Mouse (Mus musculus) midbrain, embryonic 12.5 days (tissue): Measurements from ENCODE around the gene Tmem106c. TPM values are rescaled to one million over a fixed set of nuclear protein-coding genes. Genes with fewer than 3 reads are reported as not detected.
A peak's percentile ranks its signal among the peaks of the same experiment; 100 is the strongest.

Experiments used
- ATAC-seq: fragments of 200-750 bp; cut with Nextera tagmentation; 2 replicates; pipeline ENCODE4 v1.8.0; 2017; ENCODE audit warnings: low read depth, moderate TSS enrichment, moderate library complexity; ENCODE audit not compliant: low FRiP score
- H3K27ac ChIP-seq: fragments of 300-500 bp; sonication (generic); replicated peaks from 2 replicates; pipeline ENCODE4 v1.5.1; 2016; ENCODE audit warnings: mild to moderate bottlenecking
- H3K27me3 ChIP-seq: fragments of 300-500 bp; sonication (generic); 2 replicates; pipeline ENCODE4 v1.6.1; 2016; ENCODE audit warnings: mild to moderate bottlenecking
- H3K36me3 ChIP-seq: fragments of 300-500 bp; sonication (generic); 2 replicates; pipeline ENCODE4 v1.6.1; 2016
- H3K4me1 ChIP-seq: fragments of 300-500 bp; sonication (generic); 2 replicates; pipeline ENCODE4 v1.6.1; 2016
- H3K4me2 ChIP-seq: fragments of 300-500 bp; sonication (generic); replicated peaks from 2 replicates; pipeline ENCODE4 v1.6.1; 2016; ENCODE audit warnings: mild to moderate bottlenecking, moderate library complexity
- H3K4me3 ChIP-seq: fragments of 300-500 bp; sonication (generic); 2 replicates; pipeline ENCODE4 v1.5.1; 2016; ENCODE audit warnings: mild to moderate bottlenecking
- H3K9ac ChIP-seq: fragments of 300-500 bp; sonication (generic); replicated peaks from 2 replicates; pipeline ENCODE4 v1.6.1; 2016; ENCODE audit warnings: mild to moderate bottlenecking, moderate library complexity
- H3K9me3 ChIP-seq: fragments of 300-500 bp; sonication (generic); 2 replicates; pipeline ENCODE4 v1.6.1; 2016; ENCODE audit warnings: mild to moderate bottlenecking
- WGBS: fragments of 180-500 bp; shearing (Covaris S2); methylation state at CpG from one replicate; pipeline ENCODE4 v1.1.7; 2016; 5-methylcytosine and 5-hydroxymethylcytosine counted together
- polyA plus RNA-seq: library from polyadenylated mRNA; unstranded; fragments of >200 nt; fragmentation: Nextera tagmentation; extraction: Ambion mirVana; gene quantifications from 2 replicates; pipeline ENCODE4 v1.2.1, GENCODE M21; 2016

Tmem106c gene
- polyA plus RNA-seq, 1 experiment from 2014 or later: 58.2 TPM

- Histone ChIP-seq H3K4me2 (peak overlapping the region; percentile 83), H3K9me3 (no peaks in the 10 kb centered on the region), H3K4me1 (peaks cover 61% of the 10 kb centered on the region), H3K9ac (peak overlapping the region; percentile 80), H3K27ac (peak overlapping the region; percentile 94), H3K4me3 (peak overlapping the region; percentile 60), H3K36me3 (peaks cover 8% of the 10 kb centered on the region), H3K27me3 (peaks cover 37% of the 10 kb centered on the region)
- under 1% methylated on average over 42 of the region's 42 CpGs for WGBS
- no peak for ATAC-seq
Measured at GRCm38 (mm10) chr15:98002991-98003821, 39.2 kb downstream of the Tmem106c start.

GRCm38 (mm10) chr15:98003822-98004739 is 40.1 kb downstream of the Tmem106c start, which contains the start of gene Col2a1:
TSS of gene Col2a1 (minus strand) at chr15:98004695.
- under 1% methylated on average over 59 of the region's 59 CpGs for WGBS
- H3K9me3 ChIP-seq: no peaks in the 10 kb centered on the region
- peaks cover 41% of the 10 kb centered on the region for H3K27me3 ChIP-seq
- H3K27ac ChIP-seq: peak within 1 kb of the TSS; percentile 94
- H3K4me3 ChIP-seq: peak within 1 kb of the TSS; percentile 60
- peak within 1 kb of the TSS; percentile 80 for H3K9ac ChIP-seq
- peak within 1 kb of the TSS; percentile 83 for H3K4me2 ChIP-seq
- ATAC-seq: peak; percentile 53
- H3K4me1 ChIP-seq: peaks cover 61% of the 10 kb centered on the region
- no peaks in the 10 kb centered on the region for H3K36me3 ChIP-seq

GRCm38 (mm10) chr15:98004740-98005159 is 40.8 kb downstream of the Tmem106c start:
- Histone ChIP-seq H3K4me3 (peak overlapping the region; percentile 60), H3K27me3 (peaks cover 44% of the 10 kb centered on the region), H3K9ac (peak overlapping the region; percentile 80), H3K36me3 (no peaks in the 10 kb centered on the region), H3K27ac (peak overlapping the region; percentile 94), H3K4me1 (peaks cover 55% of the 10 kb centered on the region), H3K4me2 (peak overlapping the region; percentile 83), H3K9me3 (no peaks in the 10 kb centered on the region)
- 0% methylated on average over 15 of the region's 19 CpGs for WGBS
- no peak; the same call in 1 of the 2 replicates for ATAC-seq

GRCm38 (mm10) chr15:98005181-98005580 is 41.2 kb downstream of the Tmem106c start:
- Histone ChIP-seq H3K27ac (no peak overlapping the region), H3K4me3 (peak overlapping the region; percentile 60), H3K9ac (peak overlapping the region; percentile 80; the same call in 1 of the 2 replicates), H3K4me2 (peak overlapping the region; percentile 83), H3K4me1 (peaks cover 51% of the 10 kb centered on the region), H3K36me3 (no peaks in the 10 kb centered on the region), H3K27me3 (peaks cover 44% of the 10 kb centered on the region), H3K9me3 (no peaks in the 10 kb centered on the region)
- ATAC-seq: no peak
- WGBS: 14% methylated on average over 10 of the region's 11 CpGs

- WGBS: 65% methylated on average over 6 of the region's 6 CpGs
- Histone ChIP-seq H3K9ac (no peak overlapping the region), H3K27me3 (0 out of 2 replicates have a peak, but pooled peaks cover 6% of the 10 kb centered on the region), H3K4me1 (no peaks in the 10 kb centered on the region), H3K27ac (no peak overlapping the region), H3K9me3 (no peaks in the 10 kb centered on the region), H3K4me3 (no peak overlapping the region), H3K36me3 (no peaks in the 10 kb centered on the region), H3K4me2 (no peak overlapping the region)
- no peak for ATAC-seq
Measured at GRCm38 (mm10) chr15:98012810-98013209, 48.8 kb downstream of the Tmem106c start.

- no peak overlapping the region for H3K9ac ChIP-seq
- 89% methylated on average over 4 of the region's 4 CpGs for WGBS
- H3K27ac ChIP-seq: no peak overlapping the region
- H3K4me1 ChIP-seq: peaks cover 3% of the 10 kb centered on the region; the same call in 1 of the 2 replicates
- no peaks in the 10 kb centered on the region for H3K36me3 ChIP-seq
- ATAC-seq: no peak
- no peak overlapping the region for H3K4me2 ChIP-seq
- H3K4me3 ChIP-seq: no peak overlapping the region
- no peaks in the 10 kb centered on the region for H3K27me3 ChIP-seq
- H3K9me3 ChIP-seq: no peaks in the 10 kb centered on the region
Measured at GRCm38 (mm10) chr15:98017925-98018324, 53.9 kb downstream of the Tmem106c start.

- Histone ChIP-seq H3K27me3 (no peaks in the 10 kb centered on the region), H3K4me2 (no peak overlapping the region), H3K4me1 (peaks cover 3% of the 10 kb centered on the region; the same call in 1 of the 2 replicates), H3K9me3 (no peaks in the 10 kb centered on the region), H3K4me3 (no peak overlapping the region), H3K27ac (no peak overlapping the region), H3K9ac (no peak overlapping the region), H3K36me3 (no peaks in the 10 kb centered on the region)
- ATAC-seq: no peak
- WGBS: 69% methylated on average over 3 of the region's 3 CpGs
Measured at GRCm38 (mm10) chr15:98019047-98019446, 55.0 kb downstream of the Tmem106c start.

Other genes starting within 250 kb of the Tmem106c start
- 0.16 and 0.20 TPM in 2 replicates for gene Endou, start 232.9 kb upstream of the Tmem106c start, polyA plus RNA-seq
- 8.0 and 8.6 TPM in 2 replicates for gene Rapgef3, start 196.2 kb upstream of the Tmem106c start, polyA plus RNA-seq
- gene Slc48a1, start 185.7 kb upstream of the Tmem106c start, polyA plus RNA-seq: 37.8 and 42.0 TPM in 2 replicates
- 24.8 and 29.9 TPM in 2 replicates for gene Hdac7, start 119.7 kb upstream of the Tmem106c start, polyA plus RNA-seq
- 0.24 TPM in 1 of 2 replicates, not detected in the other for gene Vdr, start 53.6 kb upstream of the Tmem106c start, polyA plus RNA-seq
- gene Col2a1, start 40.5 kb downstream of the Tmem106c start, polyA plus RNA-seq: 137 and 194 TPM in 2 replicates
- gene Pfkm, start 128.4 kb downstream of the Tmem106c start, polyA plus RNA-seq: 52.1 and 54.8 TPM in 2 replicates
- gene Senp1, start 129.5 kb downstream of the Tmem106c start, polyA plus RNA-seq: 41.4 and 41.6 TPM in 2 replicates
- 42.5 and 45.0 TPM in 2 replicates for gene Asb8, start 201.4 kb downstream of the Tmem106c start, polyA plus RNA-seq
- gene Ccdc184, start 203.0 kb downstream of the Tmem106c start, polyA plus RNA-seq: 23.3 and 23.4 TPM in 2 replicates
- not detected in 2 replicates for gene Olfr288, start 231.3 kb downstream of the Tmem106c start, polyA plus RNA-seq